Mouse (Mus musculus) embryonic fibroblast, embryonic 13.5 days (primary cell): ENCODE results near the gene Twf2.

Source experiments
- CTCF ChIP-seq: IDR thresholded peaks from 2 replicates; pipeline ENCODE4 v1.5.1; 2011; ENCODE audit warnings: mild to moderate bottlenecking, control low read depth, low read length, moderate library complexity, borderline replicate concordance; ENCODE audit not compliant: insufficient read depth
- POLR2A ChIP-seq: IDR thresholded peaks from 2 replicates; pipeline ENCODE4 v1.6.1; 2011; ENCODE audit warnings: low read depth, mild to moderate bottlenecking, control low read depth, low read length, moderate library complexity

GRCm38 (mm10) chr9:106232956-106233355, 30.0 kb downstream of the Twf2 start:
- TF ChIP-seq POLR2A: no peak
- TF ChIP-seq CTCF: no peak
